Mouse (Mus musculus) embryo, embryonic 10 days (tissue): ENCODE measurements around the gene Akap13.

ENCODE experiments used
- DNase-seq: peaks from one replicate; pipeline ENCODE4 v3.0.0-alpha.2; 2015; ENCODE audit warnings: low spot score

Akap13 gene

GRCm38 (mm10) chr7:75793654-75794335, 338.5 kb downstream of the Akap13 start:
- no peak for DNase-seq

- no peak for DNase-seq
Observed at GRCm38 (mm10) chr7:75795106-75795505, 339.8 kb downstream of the Akap13 start.

- peak; percentile 17 for DNase-seq
Observed at GRCm38 (mm10) chr7:75796474-75796873, 341.1 kb downstream of the Akap13 start.

- DNase-seq = no peak
Observed at GRCm38 (mm10) chr7:75800530-75800929, 345.2 kb downstream of the Akap13 start.

GRCm38 (mm10) chr7:75801022-75801421, 345.7 kb downstream of the Akap13 start:
- DNase-seq = no peak

- no peak for DNase-seq
Observed at GRCm38 (mm10) chr7:75801621-75802358, 346.5 kb downstream of the Akap13 start.

- no peak for DNase-seq
Observed at GRCm38 (mm10) chr7:75802887-75803286, 347.6 kb downstream of the Akap13 start.
